Mouse (Mus musculus): ENCODE data around the gene Rnf126.

- no peak for TF ChIP-seq CTCF (IDR thresholded peaks at IDR 0.05)
- peak; percentile 40; the same call in 1 of the 2 replicates for TF ChIP-seq EP300 (IDR thresholded peaks at IDR 0.05)
Measured at GRCm38 (mm10) chr10:79808728-79809127, 42.0 kb upstream of the Rnf126 start.

Measured in lung, postnatal 0 days (tissue).